Mouse (Mus musculus): ENCODE measurements around the gene Pdgfa. TPM values are rescaled to one million over a fixed set of nuclear protein-coding genes. Genes with fewer than 3 reads are reported as not detected.

Pdgfa gene
- polyA plus RNA-seq, 1 experiment from 2014 or later = 69.2 TPM

DNA sequence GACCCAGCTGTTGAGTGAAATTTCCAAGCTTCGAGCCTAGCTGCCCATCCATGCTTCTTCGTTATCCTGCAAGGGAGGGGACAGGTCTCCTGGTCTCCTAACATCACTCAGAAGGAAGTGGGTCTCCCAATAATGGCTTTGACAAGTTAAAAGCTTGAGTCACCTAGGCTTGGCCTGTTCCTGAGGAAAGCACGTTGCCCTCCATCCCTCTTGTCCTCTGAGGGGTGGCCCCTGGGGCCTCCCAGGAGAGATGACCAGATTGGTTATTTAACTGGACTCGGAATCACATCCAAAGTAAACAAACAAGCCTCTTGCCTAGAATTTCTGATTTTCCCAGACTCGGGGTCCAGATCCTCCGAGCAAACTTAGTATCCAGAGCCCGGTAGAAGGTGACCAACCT is 52.6 kb downstream of the Pdgfa start:
- no peaks in the 10 kb centered on the region for H3K9me3 ChIP-seq (ENCODE audit: control insufficient read depth, low read length)
- H3K4me3 ChIP-seq (ENCODE audit: low read depth, low read length) = no peak overlapping the region
- DNase-seq (ENCODE audit: low spot score) (no peak), ATAC-seq (replicated peaks; ENCODE audit: low FRiP score, low TSS enrichment, low read depth) (no peak)
- H3K4me2 ChIP-seq (ENCODE audit: low read length) = no peak overlapping the region
- no peaks in the 10 kb centered on the region for H3K36me3 ChIP-seq (ENCODE audit: control insufficient read depth, insufficient read depth, low read length)
- no peak overlapping the region for H3K9ac ChIP-seq (ENCODE audit: low read length)
- WGBS = 79% methylated on average over 7 of the region's 7 CpGs
- H3K4me1 ChIP-seq (replicated peaks; ENCODE audit: control insufficient read depth, insufficient read depth, low read length) = peaks cover 29% of the 10 kb centered on the region
- no peak overlapping the region for H3K27ac ChIP-seq (ENCODE audit: low read depth)
- no peaks in the 10 kb centered on the region for H3K27me3 ChIP-seq (replicated peaks; ENCODE audit: control insufficient read depth, insufficient read depth, low read length)

DNA sequence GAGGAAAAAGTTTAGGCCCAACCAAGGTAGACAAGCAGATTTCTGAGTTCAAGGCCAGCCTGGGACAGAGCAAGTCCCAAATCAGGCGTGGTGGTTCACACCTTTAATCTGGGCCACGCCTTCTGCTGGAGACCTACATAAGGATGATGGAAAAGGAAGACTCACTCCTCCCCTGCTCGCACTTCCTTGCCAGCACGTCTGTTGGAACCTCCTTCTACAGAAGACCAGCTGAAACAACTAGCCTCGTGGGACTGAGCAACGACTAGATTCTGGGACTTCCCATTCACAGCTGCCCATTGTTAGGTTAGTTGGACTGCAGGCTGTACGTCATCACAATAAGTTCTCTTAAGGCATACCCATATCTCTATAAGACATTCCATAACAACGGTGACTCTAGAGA is 55.3 kb downstream of the Pdgfa start:
- Histone ChIP-seq H3K9me3 (ENCODE audit: control insufficient read depth, low read length) (no peaks in the 10 kb centered on the region), H3K36me3 (ENCODE audit: control insufficient read depth, insufficient read depth, low read length) (no peaks in the 10 kb centered on the region), H3K4me3 (ENCODE audit: low read depth, low read length) (no peak overlapping the region), H3K27me3 (replicated peaks; ENCODE audit: control insufficient read depth, insufficient read depth, low read length) (no peaks in the 10 kb centered on the region), H3K4me2 (ENCODE audit: low read length) (no peak overlapping the region), H3K9ac (ENCODE audit: low read length) (no peak overlapping the region), H3K4me1 (replicated peaks; ENCODE audit: control insufficient read depth, insufficient read depth, low read length) (peaks cover 6% of the 10 kb centered on the region), H3K27ac (ENCODE audit: low read depth) (no peak overlapping the region)
- ATAC-seq (replicated peaks; ENCODE audit: low FRiP score, low TSS enrichment, low read depth) (no peak), DNase-seq (ENCODE audit: low spot score) (no peak)
- 63% methylated on average over 8 of the region's 8 CpGs for WGBS

DNA sequence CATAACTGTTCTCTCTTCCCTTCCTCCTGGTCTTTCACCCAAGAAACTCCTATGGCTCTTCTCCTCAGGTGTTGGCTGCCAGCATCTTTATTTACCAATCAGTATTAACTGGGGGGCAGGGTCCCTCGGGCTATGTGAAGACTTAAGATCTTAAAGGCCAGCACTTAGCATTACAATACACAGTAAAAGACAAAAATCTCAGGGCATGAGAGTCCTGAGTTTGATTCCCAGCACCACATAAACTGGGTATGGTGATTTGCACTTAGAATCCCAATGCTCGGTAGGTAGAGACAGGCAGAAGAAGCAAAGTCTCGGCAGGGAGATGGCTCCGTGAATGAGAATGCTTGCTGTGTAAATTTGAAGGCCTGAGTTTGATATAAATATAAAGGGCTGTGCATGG is 56.6 kb downstream of the Pdgfa start:
- ATAC-seq (replicated peaks; ENCODE audit: low FRiP score, low TSS enrichment, low read depth) = no peak
- Histone ChIP-seq H3K9me3 (ENCODE audit: control insufficient read depth, low read length) (no peaks in the 10 kb centered on the region), H3K4me2 (ENCODE audit: low read length) (no peak overlapping the region), H3K36me3 (ENCODE audit: control insufficient read depth, insufficient read depth, low read length) (no peaks in the 10 kb centered on the region), H3K27me3 (replicated peaks; ENCODE audit: control insufficient read depth, insufficient read depth, low read length) (no peaks in the 10 kb centered on the region), H3K27ac (ENCODE audit: low read depth) (no peak overlapping the region), H3K9ac (ENCODE audit: low read length) (no peak overlapping the region), H3K4me3 (ENCODE audit: low read depth, low read length) (no peak overlapping the region), H3K4me1 (replicated peaks; ENCODE audit: control insufficient read depth, insufficient read depth, low read length) (peaks cover 4% of the 10 kb centered on the region)
- no peak for DNase-seq (ENCODE audit: low spot score)
- 90% methylated on average over 4 of the region's 4 CpGs for WGBS

DNA sequence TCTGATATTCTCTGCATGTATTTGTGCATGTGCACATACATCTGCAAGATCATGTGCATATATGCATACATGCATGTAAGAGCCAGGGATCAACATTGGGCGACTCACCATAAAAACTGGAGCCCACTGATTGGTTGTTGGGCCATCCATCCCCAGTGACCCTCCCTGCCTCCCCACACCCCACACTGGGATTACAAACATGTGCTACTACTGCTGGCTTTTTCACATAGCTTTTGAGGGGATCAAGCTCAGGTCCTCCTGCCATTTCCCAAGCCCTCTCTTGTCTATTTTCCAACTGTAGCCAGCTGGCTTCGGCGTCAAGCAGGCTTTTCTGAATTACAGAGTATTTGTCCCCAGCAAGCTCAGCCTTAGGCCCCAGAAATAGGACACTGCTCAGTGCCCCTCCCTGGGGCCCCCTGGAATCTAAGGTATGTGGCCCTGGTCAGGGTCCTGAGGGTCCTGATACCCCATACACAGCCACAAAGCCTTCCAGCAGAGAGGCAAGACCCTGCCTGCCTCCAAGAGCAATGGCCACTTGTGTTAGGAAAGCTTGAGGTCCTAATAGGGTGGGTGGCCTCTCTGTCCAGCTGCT is 58.5 kb downstream of the Pdgfa start:
- H3K4me2 ChIP-seq (ENCODE audit: low read length) = no peak overlapping the region
- no peak overlapping the region for H3K9ac ChIP-seq (ENCODE audit: low read length)
- no peaks in the 10 kb centered on the region for H3K36me3 ChIP-seq (ENCODE audit: control insufficient read depth, insufficient read depth, low read length)
- H3K4me1 ChIP-seq (replicated peaks; ENCODE audit: control insufficient read depth, insufficient read depth, low read length) = peaks cover 4% of the 10 kb centered on the region
- no peaks in the 10 kb centered on the region for H3K27me3 ChIP-seq (replicated peaks; ENCODE audit: control insufficient read depth, insufficient read depth, low read length)
- H3K27ac ChIP-seq (ENCODE audit: low read depth) = no peak overlapping the region
- WGBS = 60% methylated on average over 3 of the region's 3 CpGs
- no peaks in the 10 kb centered on the region for H3K9me3 ChIP-seq (ENCODE audit: control insufficient read depth, low read length)
- no peak overlapping the region for H3K4me3 ChIP-seq (ENCODE audit: low read depth, low read length)
- DNase-seq (ENCODE audit: low spot score) = no peak
- no peak for ATAC-seq (replicated peaks; ENCODE audit: low FRiP score, low TSS enrichment, low read depth)

DNA sequence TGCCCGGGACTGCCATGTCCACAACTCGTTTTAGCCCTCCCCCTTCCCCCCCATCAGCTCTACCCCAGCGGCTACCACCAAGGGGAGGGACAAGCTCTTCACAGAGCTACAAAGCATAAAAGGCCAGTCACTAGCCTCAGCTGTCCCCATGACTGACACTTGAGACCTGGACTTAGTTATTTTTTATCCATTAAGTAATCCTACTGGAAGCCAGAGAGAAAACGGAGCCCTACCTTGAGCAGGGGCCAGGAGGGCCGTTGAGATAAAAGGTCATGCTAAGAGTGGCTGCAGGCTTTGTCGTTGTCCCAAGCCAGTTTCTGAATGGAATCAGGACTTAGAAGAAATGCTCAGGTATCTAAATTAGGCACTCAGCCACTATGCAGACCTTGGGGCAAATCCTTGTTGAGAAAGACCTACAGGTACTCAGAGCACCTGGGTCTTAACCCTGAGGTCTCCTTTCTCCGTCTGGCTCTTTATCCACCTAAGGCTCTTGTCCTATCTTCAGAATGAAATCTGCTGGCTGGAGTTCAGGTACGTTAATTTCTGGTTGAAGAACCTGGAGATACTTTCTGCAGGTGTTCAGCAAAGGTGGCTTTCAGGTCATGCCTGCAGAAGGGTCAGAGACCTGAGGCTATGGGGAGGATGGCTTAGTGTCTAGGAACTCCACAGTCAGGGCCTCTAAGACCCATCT is 60.6 kb downstream of the Pdgfa start:
- DNase-seq (ENCODE audit: low spot score) = no peak
- no peak for ATAC-seq (replicated peaks; ENCODE audit: low FRiP score, low TSS enrichment, low read depth)
- H3K36me3 ChIP-seq (ENCODE audit: control insufficient read depth, insufficient read depth, low read length) = no peaks in the 10 kb centered on the region
- no peaks in the 10 kb centered on the region for H3K27me3 ChIP-seq (replicated peaks; ENCODE audit: control insufficient read depth, insufficient read depth, low read length)
- H3K4me3 ChIP-seq (ENCODE audit: low read depth, low read length) = no peak overlapping the region
- H3K27ac ChIP-seq (ENCODE audit: low read depth) = no peak overlapping the region
- 81% methylated on average over 8 of the region's 8 CpGs for WGBS
- H3K9me3 ChIP-seq (ENCODE audit: control insufficient read depth, low read length) = no peaks in the 10 kb centered on the region
- H3K4me2 ChIP-seq (ENCODE audit: low read length) = no peak overlapping the region
- H3K4me1 ChIP-seq (replicated peaks; ENCODE audit: control insufficient read depth, insufficient read depth, low read length) = peaks cover 11% of the 10 kb centered on the region
- H3K9ac ChIP-seq (ENCODE audit: low read length) = no peak overlapping the region

DNA sequence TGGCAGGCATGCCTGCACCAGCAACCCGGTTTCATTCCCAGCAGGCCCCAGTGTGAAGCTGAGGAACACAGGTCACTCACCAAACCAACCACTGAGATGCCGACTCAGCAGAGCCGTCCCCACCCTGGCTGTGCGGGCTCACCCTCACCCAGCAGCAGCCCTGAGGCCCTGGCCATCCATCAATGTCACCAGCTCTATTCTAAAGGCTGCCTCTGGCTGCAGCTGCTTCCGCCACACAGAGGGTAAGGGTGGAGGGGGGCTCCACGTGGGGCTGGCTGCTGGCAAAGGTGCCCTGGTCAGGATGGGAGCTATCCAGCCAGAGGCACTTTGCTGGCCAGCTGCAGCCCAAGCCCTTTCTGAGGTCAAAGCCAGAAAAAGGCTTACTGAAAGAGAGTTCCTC is 62.6 kb downstream of the Pdgfa start:
- H3K27ac ChIP-seq (ENCODE audit: low read depth) = no peak overlapping the region
- WGBS = 6% methylated on average over 6 of the region's 6 CpGs
- peak; percentile 60; the same call in 1 of the 2 replicates for ATAC-seq (replicated peaks; ENCODE audit: low FRiP score, low TSS enrichment, low read depth)

DNA sequence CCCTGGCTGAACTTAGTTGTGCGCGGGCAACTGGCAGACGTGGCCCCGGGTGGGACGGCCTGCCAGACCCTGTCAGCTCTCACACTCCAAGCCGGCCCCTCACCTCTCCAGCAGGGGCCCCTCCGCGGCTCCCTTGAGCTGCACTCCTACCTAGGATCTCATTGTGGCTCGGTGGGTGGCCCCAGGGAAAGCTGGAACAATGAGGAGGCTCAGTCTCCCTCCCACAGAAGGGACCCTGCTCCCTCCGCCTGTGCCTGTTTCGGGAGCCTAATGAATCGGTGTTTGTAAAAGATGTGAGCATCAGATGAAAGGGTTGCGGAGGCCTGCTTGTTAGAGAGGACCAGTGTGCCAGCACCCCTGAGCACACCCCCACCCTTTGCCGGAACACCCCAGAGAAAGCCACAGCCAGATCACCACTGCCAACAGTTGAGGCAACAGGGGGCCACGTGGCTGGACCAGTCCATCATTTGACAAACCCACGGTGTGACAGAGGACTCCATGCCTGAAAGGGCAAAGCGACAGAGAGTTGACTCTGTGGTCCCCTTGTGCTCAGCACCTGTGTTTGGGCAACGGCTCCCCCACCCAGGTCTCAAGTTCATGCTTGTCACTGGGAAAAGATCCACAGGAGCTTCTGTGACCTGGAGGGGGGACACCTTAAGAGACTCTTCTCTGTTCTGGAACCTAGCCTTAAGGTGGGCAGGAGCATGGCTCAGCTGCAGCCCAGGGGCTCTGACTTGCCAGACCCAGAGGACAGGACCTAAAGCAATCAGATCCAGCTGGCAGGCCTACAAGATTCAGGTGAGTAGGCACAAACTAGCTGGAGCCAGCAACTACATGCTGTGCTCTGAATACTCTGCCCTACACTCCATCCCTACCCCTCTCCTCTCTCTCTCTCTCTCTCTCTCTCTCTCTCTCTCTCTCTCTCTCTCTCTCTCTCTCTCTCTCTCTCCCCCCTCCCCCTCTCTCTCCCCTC is 64.4 kb downstream of the Pdgfa start:
- DNase-seq (ENCODE audit: low spot score) = no peak
- peaks cover 7% of the 10 kb centered on the region for H3K4me1 ChIP-seq (replicated peaks; ENCODE audit: control insufficient read depth, insufficient read depth, low read length)
- H3K9me3 ChIP-seq (ENCODE audit: control insufficient read depth, low read length) = no peaks in the 10 kb centered on the region
- H3K4me3 ChIP-seq (ENCODE audit: low read depth, low read length) = no peak overlapping the region
- no peak for ATAC-seq (replicated peaks; ENCODE audit: low FRiP score, low TSS enrichment, low read depth)
- H3K27ac ChIP-seq (ENCODE audit: low read depth) = no peak overlapping the region
- H3K4me2 ChIP-seq (ENCODE audit: low read length) = no peak overlapping the region
- no peak overlapping the region for H3K9ac ChIP-seq (ENCODE audit: low read length)
- 22% methylated on average over 18 of the region's 18 CpGs for WGBS
- no peaks in the 10 kb centered on the region for H3K27me3 ChIP-seq (replicated peaks; ENCODE audit: control insufficient read depth, insufficient read depth, low read length)
- H3K36me3 ChIP-seq (ENCODE audit: control insufficient read depth, insufficient read depth, low read length) = no peaks in the 10 kb centered on the region

More for the DNA sequence above, 62.6 kb downstream of the Pdgfa start:
- Histone ChIP-seq H3K4me3 (ENCODE audit: low read depth, low read length) (no peak overlapping the region), H3K27me3 (replicated peaks; ENCODE audit: control insufficient read depth, insufficient read depth, low read length) (no peaks in the 10 kb centered on the region), H3K9me3 (ENCODE audit: control insufficient read depth, low read length) (no peaks in the 10 kb centered on the region), H3K9ac (ENCODE audit: low read length) (no peak overlapping the region), H3K4me2 (ENCODE audit: low read length) (no peak overlapping the region), H3K4me1 (replicated peaks; ENCODE audit: control insufficient read depth, insufficient read depth, low read length) (peaks cover 11% of the 10 kb centered on the region), H3K36me3 (ENCODE audit: control insufficient read depth, insufficient read depth, low read length) (no peaks in the 10 kb centered on the region)
- DNase-seq (ENCODE audit: low spot score) = peak; percentile 62

DNA sequence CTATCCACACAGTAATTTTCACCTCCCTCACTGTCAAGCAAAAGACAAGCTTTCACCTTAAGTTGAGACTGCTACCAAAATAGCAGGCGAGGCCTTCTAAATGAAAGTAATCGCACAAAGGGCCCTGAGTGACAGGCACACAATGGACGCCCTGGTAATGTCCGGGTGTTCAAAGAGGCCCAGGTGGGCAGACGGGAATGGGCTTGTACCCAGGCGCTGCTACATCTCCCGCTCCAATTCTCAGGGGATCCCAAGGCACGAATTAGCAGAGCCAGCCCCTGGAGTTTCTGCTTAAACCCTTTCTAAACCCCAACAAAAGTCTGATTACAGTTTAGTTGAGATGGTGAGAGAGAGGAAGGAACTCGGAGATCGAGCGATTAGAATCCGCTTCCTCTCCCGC is 65.3 kb downstream of the Pdgfa start:
- Histone ChIP-seq H3K9me3 (ENCODE audit: control insufficient read depth, low read length) (no peaks in the 10 kb centered on the region), H3K4me3 (ENCODE audit: low read depth, low read length) (no peak overlapping the region), H3K9ac (ENCODE audit: low read length) (no peak overlapping the region), H3K36me3 (ENCODE audit: control insufficient read depth, insufficient read depth, low read length) (no peaks in the 10 kb centered on the region), H3K27ac (ENCODE audit: low read depth) (no peak overlapping the region), H3K4me2 (ENCODE audit: low read length) (no peak overlapping the region), H3K4me1 (replicated peaks; ENCODE audit: control insufficient read depth, insufficient read depth, low read length) (peaks cover 7% of the 10 kb centered on the region), H3K27me3 (replicated peaks; ENCODE audit: control insufficient read depth, insufficient read depth, low read length) (no peaks in the 10 kb centered on the region)
- WGBS = 47% methylated on average over 13 of the region's 13 CpGs
- ATAC-seq (replicated peaks; ENCODE audit: low FRiP score, low TSS enrichment, low read depth) (no peak), DNase-seq (ENCODE audit: low spot score) (no peak)
